Mouse (Mus musculus): ENCODE results near the gene Slc22a14. TPM values are rescaled to one million over a fixed set of nuclear protein-coding genes. Genes with fewer than 3 reads are reported as not detected.

Slc22a14 gene
- polyA plus RNA-seq, 1 experiment: not detected

DNA sequence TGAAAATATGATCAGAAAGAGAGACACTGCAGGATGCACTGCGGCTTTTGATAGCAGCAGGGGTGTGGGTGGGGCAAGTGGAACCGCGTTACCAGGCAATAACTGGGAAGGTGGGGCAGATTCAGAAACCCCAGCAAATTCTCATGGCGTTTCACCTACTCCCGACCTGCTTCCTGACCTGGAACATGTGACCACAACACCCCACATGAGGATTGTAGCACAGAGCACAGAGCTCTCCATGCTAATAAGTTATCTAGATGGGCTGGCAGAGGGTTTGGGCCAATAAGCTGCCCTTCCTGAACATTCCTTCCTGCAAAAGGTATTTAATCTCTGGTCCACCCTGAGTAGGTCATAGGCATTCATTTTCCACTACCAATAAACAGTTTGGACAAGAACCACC, 234.7 kb downstream of the Slc22a14 start:
- no peak for TF ChIP-seq CTCF (IDR thresholded peaks at IDR 0.05; ENCODE audit: extremely low read depth, insufficient read length, insufficient replicate concordance, low read depth, low read length)
- TF ChIP-seq POLR2A (IDR thresholded peaks at IDR 0.05; ENCODE audit: low read depth, low read length): no peak
- Histone ChIP-seq H3K36me3 (ENCODE audit: control insufficient read depth, insufficient read depth, low read length) (no peaks in the 10 kb centered on the region), H3K27me3 (ENCODE audit: control insufficient read depth, insufficient read depth, low read length) (no peaks in the 10 kb centered on the region), H3K4me1 (ENCODE audit: control insufficient read depth, insufficient read depth, insufficient read length, low read length) (no peaks in the 10 kb centered on the region), H3K4me3 (ENCODE audit: low read depth, low read length) (no peak overlapping the region), H3K27ac (ENCODE audit: insufficient read depth, low read depth, low read length) (no peak overlapping the region)
- WGBS: 20% methylated on average over 5 of the region's 5 CpGs

DNA sequence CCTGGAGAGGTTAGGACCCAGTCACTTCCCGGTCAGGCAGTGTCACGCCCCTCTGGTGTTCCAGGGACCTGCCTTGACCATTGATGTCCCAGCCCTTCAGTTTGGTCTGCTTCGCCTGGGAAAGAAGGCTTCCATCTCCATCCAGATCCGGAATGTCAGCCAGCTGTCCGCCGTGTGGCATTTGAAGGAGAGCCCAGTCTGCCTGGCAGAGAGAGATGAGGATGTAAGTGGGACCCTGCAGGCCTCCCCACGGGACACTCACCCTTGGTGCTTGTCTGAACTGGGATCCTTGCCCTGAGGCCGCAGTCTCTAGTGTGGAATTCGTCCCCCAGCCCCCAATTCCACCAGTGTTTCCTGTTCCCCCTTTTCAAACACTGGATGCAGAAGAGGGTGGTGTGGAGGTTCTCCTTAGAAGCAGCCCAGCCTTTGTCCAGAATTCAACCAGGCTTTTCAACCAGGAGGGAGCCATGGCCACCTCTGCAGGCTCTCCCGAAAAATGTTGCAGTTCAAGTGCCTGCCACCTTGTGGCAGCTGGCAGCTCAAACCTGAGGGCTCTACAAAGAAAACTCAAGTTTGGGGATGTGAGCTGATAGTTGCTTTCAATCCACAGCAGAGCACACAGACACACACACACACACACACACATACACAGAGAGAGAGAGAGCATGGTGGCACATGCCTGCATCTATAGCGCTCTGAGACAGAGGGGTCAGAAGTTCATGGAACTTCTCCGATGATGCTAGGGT, 236.7 kb downstream of the Slc22a14 start:
- TF ChIP-seq CTCF (IDR thresholded peaks at IDR 0.05; ENCODE audit: extremely low read depth, insufficient read length, insufficient replicate concordance, low read depth, low read length) (no peak), POLR2A (IDR thresholded peaks at IDR 0.05; ENCODE audit: low read depth, low read length) (no peak)
- WGBS: 68% methylated on average over 12 of the region's 12 CpGs

DNA sequence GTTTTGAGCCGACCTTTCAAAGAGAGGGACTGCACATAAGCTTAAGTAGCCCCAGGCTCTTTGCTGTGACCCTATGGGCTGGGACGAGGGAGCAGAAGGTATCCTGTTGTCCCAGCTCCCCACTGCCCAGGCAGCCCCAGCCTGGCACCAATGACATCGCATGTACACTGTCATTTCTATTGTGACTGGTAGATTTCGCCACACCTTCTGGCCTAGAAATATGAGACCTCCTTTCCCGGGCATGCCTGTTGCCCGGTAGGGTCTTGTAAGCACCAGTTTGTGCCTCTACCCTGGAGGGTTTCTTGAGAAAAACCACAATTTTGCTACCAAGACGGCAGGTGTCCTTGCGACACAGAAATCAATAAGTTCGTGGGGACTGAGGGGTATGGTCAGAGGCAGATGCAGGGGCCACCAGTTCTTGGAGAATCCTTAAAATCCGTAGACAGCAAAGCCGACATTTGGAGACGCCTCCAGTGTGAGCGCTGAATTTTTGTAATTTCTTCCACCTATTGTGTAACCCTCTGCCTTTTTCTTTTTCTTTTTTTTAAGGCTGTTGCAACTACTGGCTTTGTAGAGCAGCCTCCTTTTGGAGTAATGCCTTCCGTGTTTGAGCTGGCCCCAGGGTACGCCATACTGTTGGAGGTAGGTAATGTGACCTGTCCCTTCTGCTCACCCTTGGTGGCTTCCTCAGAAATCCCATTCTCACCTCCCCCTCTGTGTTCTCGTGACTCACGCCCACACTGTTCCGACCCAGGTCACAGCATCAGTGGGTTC, 242.6 kb downstream of the Slc22a14 start:
- H3K4me3 ChIP-seq (ENCODE audit: low read depth, low read length): no peak overlapping the region
- WGBS: 80% methylated on average over 18 of the region's 18 CpGs
- no peaks in the 10 kb centered on the region for H3K36me3 ChIP-seq (ENCODE audit: control insufficient read depth, insufficient read depth, low read length)
- H3K27me3 ChIP-seq (ENCODE audit: control insufficient read depth, insufficient read depth, low read length): no peaks in the 10 kb centered on the region
- H3K27ac ChIP-seq (ENCODE audit: insufficient read depth, low read depth, low read length): no peak overlapping the region
- H3K4me1 ChIP-seq (ENCODE audit: control insufficient read depth, insufficient read depth, insufficient read length, low read length): no peaks in the 10 kb centered on the region
- TF ChIP-seq CTCF (IDR thresholded peaks at IDR 0.05; ENCODE audit: extremely low read depth, insufficient read length, insufficient replicate concordance, low read depth, low read length) (no peak), POLR2A (IDR thresholded peaks at IDR 0.05; ENCODE audit: low read depth, low read length) (no peak)

More for the DNA sequence above, 236.7 kb downstream of the Slc22a14 start:
- Histone ChIP-seq H3K36me3 (ENCODE audit: control insufficient read depth, insufficient read depth, low read length) (no peaks in the 10 kb centered on the region), H3K27ac (ENCODE audit: insufficient read depth, low read depth, low read length) (no peak overlapping the region), H3K4me1 (ENCODE audit: control insufficient read depth, insufficient read depth, insufficient read length, low read length) (no peaks in the 10 kb centered on the region), H3K27me3 (ENCODE audit: control insufficient read depth, insufficient read depth, low read length) (no peaks in the 10 kb centered on the region), H3K4me3 (ENCODE audit: low read depth, low read length) (no peak overlapping the region)

DNA sequence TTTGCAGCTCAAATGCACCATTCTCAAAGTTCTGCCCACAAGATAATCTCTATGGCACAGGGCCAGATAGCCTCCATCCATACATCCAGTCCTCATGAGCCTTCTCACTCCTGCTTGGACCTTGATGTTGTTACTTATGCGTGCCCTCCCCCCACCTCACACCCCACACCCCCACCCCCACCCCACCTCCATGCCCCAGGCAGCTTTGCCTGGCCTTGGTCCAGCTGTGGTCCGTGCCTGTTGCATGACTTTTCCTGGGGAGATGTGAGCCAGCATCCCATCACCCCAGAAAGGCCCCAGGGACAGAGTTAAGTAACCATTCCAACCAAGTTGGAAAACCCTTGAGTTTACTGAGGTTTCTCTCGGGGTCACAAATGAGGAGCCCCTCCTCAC, 245.2 kb downstream of the Slc22a14 start:
- no peak overlapping the region for H3K4me3 ChIP-seq (ENCODE audit: low read depth, low read length)
- 54% methylated on average over 3 of the region's 3 CpGs for WGBS
- H3K4me1 ChIP-seq (ENCODE audit: control insufficient read depth, insufficient read depth, insufficient read length, low read length): no peaks in the 10 kb centered on the region
- TF ChIP-seq CTCF (IDR thresholded peaks at IDR 0.05; ENCODE audit: extremely low read depth, insufficient read length, insufficient replicate concordance, low read depth, low read length): no peak
- no peak for TF ChIP-seq POLR2A (IDR thresholded peaks at IDR 0.05; ENCODE audit: low read depth, low read length)
- no peaks in the 10 kb centered on the region for H3K27me3 ChIP-seq (ENCODE audit: control insufficient read depth, insufficient read depth, low read length)
- no peak overlapping the region for H3K27ac ChIP-seq (ENCODE audit: insufficient read depth, low read depth, low read length)
- H3K36me3 ChIP-seq (ENCODE audit: control insufficient read depth, insufficient read depth, low read length): no peaks in the 10 kb centered on the region

Other genes with a start within 250 kb of the Slc22a14 start
- gene Acaa1b, start 208.5 kb downstream of the Slc22a14 start, polyA plus RNA-seq (2012; rRNA removed): 15.6 and 15.8 TPM in 2 replicates
- not detected in 2 replicates for gene Gm47289, start 206.4 kb downstream of the Slc22a14 start, polyA plus RNA-seq (2012; rRNA removed)
- 0.09 and 0.36 TPM in 2 replicates for gene Slc22a13, start 156.5 kb downstream of the Slc22a14 start, polyA plus RNA-seq (2012; rRNA removed)
- gene Oxsr1, start 43.1 kb downstream of the Slc22a14 start, polyA plus RNA-seq (2012; rRNA removed): 5.6 and 11.5 TPM in 2 replicates
- gene Acaa1a, start 25.9 kb downstream of the Slc22a14 start, polyA plus RNA-seq (2012; rRNA removed): 389 and 776 TPM in 2 replicates
- gene Myd88, start 24.1 kb downstream of the Slc22a14 start, polyA plus RNA-seq (2012; rRNA removed): 14.4 and 25.2 TPM in 2 replicates
- gene Xylb, start 8.2 kb downstream of the Slc22a14 start, polyA plus RNA-seq (2012; rRNA removed): 8.0 and 8.9 TPM in 2 replicates
- gene Acvr2b, start 36.6 kb upstream of the Slc22a14 start, polyA plus RNA-seq (2012; rRNA removed): 2.3 and 5.9 TPM in 2 replicates
- gene Exog, start 79.4 kb upstream of the Slc22a14 start, polyA plus RNA-seq (2012; rRNA removed): 0.91 and 1.1 TPM in 2 replicates
- gene Scn5a, start 213.5 kb upstream of the Slc22a14 start, polyA plus RNA-seq (2012; rRNA removed): 0.27 and 0.41 TPM in 2 replicates